Mouse (Mus musculus) bone marrow macrophage, adult 2 months (primary cell): ENCODE measurements around the gene Sgsm3.
A peak's percentile ranks its signal among the peaks of the same experiment; 100 is the strongest.

ENCODE experiments used
- CTCF ChIP-seq: IDR thresholded peaks from 2 replicates; pipeline ENCODE4 v1.5.1; 2012; ENCODE audit warnings: low read depth, mild to moderate bottlenecking, low read length, moderate library complexity
- POLR2A ChIP-seq: IDR thresholded peaks from 2 replicates; pipeline ENCODE4 v1.6.1; 2012; ENCODE audit warnings: mild to moderate bottlenecking, low read depth, low read length, borderline replicate concordance

GRCm38 (mm10) chr15:81042276-81042931 lies 64.8 kb downstream of the Sgsm3 start:
- TF ChIP-seq POLR2A (no peak), CTCF (peak; percentile 43)
